Mouse (Mus musculus) intestine, embryonic 14.5 days (tissue): Measurements from ENCODE around the gene Gm10134. TPM values are rescaled to one million over a fixed set of nuclear protein-coding genes. Genes with fewer than 3 reads are reported as not detected.
A peak's percentile ranks its signal among the peaks of the same experiment; 100 is the strongest.

Experiments
- ATAC-seq: fragments of 200-750 bp; cut with Nextera tagmentation; replicated peaks from 2 replicates; pipeline ENCODE4 v1.8.0; 2017; ENCODE audit warnings: low read depth, moderate number of reproducible peaks, moderate TSS enrichment, moderate library complexity; ENCODE audit not compliant: low FRiP score, low TSS enrichment
- DNase-seq: peaks from one replicate; pipeline ENCODE4 v3.0.0-alpha.2; 2018; ENCODE audit warnings: low spot score
- H3K27ac ChIP-seq: fragments of 300-500 bp; sonication (generic); 2 replicates; pipeline ENCODE4 v1.5.1; 2014; ENCODE audit warnings: low read depth, mild to moderate bottlenecking, control low read depth
- H3K27me3 ChIP-seq: fragments of 300-500 bp; sonication (generic); replicated peaks from 2 replicates; pipeline ENCODE4 v1.6.1; 2014; ENCODE audit warnings: low read length, control low read depth; ENCODE audit not compliant: control insufficient read depth, insufficient read depth
- H3K36me3 ChIP-seq: fragments of 300-500 bp; sonication (generic); 2 replicates; pipeline ENCODE4 v1.6.1; 2014; ENCODE audit warnings: low read length, control low read depth; ENCODE audit not compliant: control insufficient read depth, insufficient read depth
- H3K4me1 ChIP-seq: fragments of 300-500 bp; sonication (generic); replicated peaks from 2 replicates; pipeline ENCODE4 v1.6.1; 2014; ENCODE audit warnings: low read length, control low read depth, mixed read lengths; ENCODE audit not compliant: control insufficient read depth, insufficient read depth
- H3K4me2 ChIP-seq: fragments of 300-500 bp; sonication (generic); 2 replicates; pipeline ENCODE4 v1.6.1; 2014; ENCODE audit warnings: low read length
- H3K4me3 ChIP-seq: fragments of 300-500 bp; sonication (generic); 2 replicates; pipeline ENCODE4 v1.5.1; 2014; ENCODE audit warnings: low read depth, low read length, control low read depth, mixed read lengths
- H3K9ac ChIP-seq: fragments of 300-500 bp; sonication (generic); 2 replicates; pipeline ENCODE4 v1.6.1; 2014; ENCODE audit warnings: mild to moderate bottlenecking, low read length
- H3K9me3 ChIP-seq: fragments of 300-500 bp; sonication (generic); 2 replicates; pipeline ENCODE4 v1.6.1; 2016; ENCODE audit warnings: low read length, control low read depth; ENCODE audit not compliant: control insufficient read depth
- WGBS: fragments of 180-500 bp; shearing (Covaris S2); extraction: QIAGEN DNeasy Blood & Tissue Kit; methylation state at CpG from one replicate; pipeline ENCODE4 v1.1.7; 2014; 5-methylcytosine and 5-hydroxymethylcytosine counted together
- polyA plus RNA-seq: library from polyadenylated mRNA; unstranded; fragments of >200 nt; fragmentation: Nextera tagmentation; extraction: Ambion mirVana; gene quantifications from 2 replicates; pipeline ENCODE4 v1.2.1, GENCODE M21; 2014

Gm10134 gene
- polyA plus RNA-seq, 1 experiment from 2014 or later, result 6.4 TPM

GRCm38 (mm10) chr2:28537995-28538816 lies 32.3 kb downstream of the Gm10134 start:
- 78% methylated on average over 8 of the region's 8 CpGs for WGBS
- no peak for ATAC-seq
- H3K36me3 ChIP-seq, result peaks cover 16% of the 10 kb centered on the region
- H3K4me2 ChIP-seq, result no peak overlapping the region
- no peaks in the 10 kb centered on the region for H3K27me3 ChIP-seq
- H3K4me1 ChIP-seq, result peaks cover 64% of the 10 kb centered on the region
- peak overlapping the region; percentile 69 for H3K27ac ChIP-seq
- no peak overlapping the region for H3K9ac ChIP-seq
- H3K9me3 ChIP-seq, result no peaks in the 10 kb centered on the region
- H3K4me3 ChIP-seq, result no peak overlapping the region
- DNase-seq, result no peak

- H3K4me1 ChIP-seq, result peaks cover 62% of the 10 kb centered on the region
- H3K4me2 ChIP-seq, result no peak overlapping the region
- no peak overlapping the region for H3K9ac ChIP-seq
- H3K4me3 ChIP-seq, result no peak overlapping the region
- 75% methylated on average over 1 of the region's 1 CpGs for WGBS
- ATAC-seq, result no peak
- peaks cover 20% of the 10 kb centered on the region for H3K36me3 ChIP-seq
- peak overlapping the region; percentile 69 for H3K27ac ChIP-seq
- no peak for DNase-seq
- H3K27me3 ChIP-seq, result no peaks in the 10 kb centered on the region
- no peaks in the 10 kb centered on the region for H3K9me3 ChIP-seq
Observed at GRCm38 (mm10) chr2:28538817-28539128, 32.9 kb downstream of the Gm10134 start.

DNA sequence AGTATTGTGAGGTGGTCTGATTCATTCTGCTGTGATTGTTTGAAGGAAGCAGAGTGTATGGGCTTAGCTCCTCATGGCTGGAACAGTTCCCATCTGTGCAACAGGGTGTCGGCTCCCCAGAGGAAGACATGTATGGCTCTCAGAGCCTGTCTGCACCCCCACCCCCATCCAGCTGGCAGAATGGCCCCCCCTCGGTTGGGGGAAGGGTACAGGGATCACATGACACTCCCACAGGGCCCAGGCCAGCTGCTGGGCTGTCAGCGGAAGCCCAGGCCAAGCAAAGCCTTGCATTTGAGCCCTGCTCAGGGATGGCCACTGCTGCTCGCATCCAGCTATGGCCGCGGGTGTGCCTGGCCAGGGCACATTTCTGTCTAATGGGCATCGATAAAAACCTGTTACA lies 33.3 kb downstream of the Gm10134 start:
- peak; percentile 38 for ATAC-seq
- Histone ChIP-seq H3K9ac (no peak overlapping the region), H3K4me3 (no peak overlapping the region)

DNA sequence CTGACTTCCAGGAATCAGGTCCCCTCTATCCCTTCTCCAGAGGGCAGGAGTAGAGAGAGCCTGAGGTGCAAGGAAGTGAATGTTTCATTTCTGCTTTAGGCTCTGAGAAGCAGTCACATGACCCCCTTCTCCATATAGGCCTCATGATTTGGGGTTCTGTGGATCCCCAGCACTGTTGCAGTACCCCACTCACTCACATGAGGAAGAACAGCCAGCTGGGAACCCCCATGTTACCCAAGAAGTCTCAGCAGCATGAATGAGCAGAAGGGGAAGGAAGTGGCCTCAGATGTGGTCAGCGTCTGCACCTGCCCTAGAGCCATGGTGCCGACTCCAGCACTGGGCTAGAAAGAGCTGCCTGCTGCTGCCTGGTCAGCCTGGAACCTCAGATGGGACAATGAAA lies 34.1 kb downstream of the Gm10134 start:
- Histone ChIP-seq H3K4me2 (no peak overlapping the region), H3K4me1 (peaks cover 51% of the 10 kb centered on the region), H3K9ac (no peak overlapping the region), H3K36me3 (peaks cover 32% of the 10 kb centered on the region), H3K27me3 (no peaks in the 10 kb centered on the region), H3K4me3 (no peak overlapping the region), H3K27ac (peak overlapping the region; percentile 69; the same call in 1 of the 2 replicates), H3K9me3 (no peaks in the 10 kb centered on the region)
- no peak for DNase-seq
- no peak for ATAC-seq
- 84% methylated on average over 2 of the region's 2 CpGs for WGBS

More for the DNA sequence above, 33.3 kb downstream of the Gm10134 start:
- WGBS, result 44% methylated on average over 7 of the region's 7 CpGs
- Histone ChIP-seq H3K4me2 (no peak overlapping the region), H3K36me3 (peaks cover 24% of the 10 kb centered on the region), H3K27ac (peak overlapping the region; percentile 69), H3K4me1 (peaks cover 57% of the 10 kb centered on the region), H3K27me3 (no peaks in the 10 kb centered on the region), H3K9me3 (no peaks in the 10 kb centered on the region)
- DNase-seq, result peak; percentile 70

- Histone ChIP-seq H3K36me3 (peaks cover 40% of the 10 kb centered on the region), H3K27ac (no peak overlapping the region), H3K9ac (no peak overlapping the region), H3K9me3 (no peaks in the 10 kb centered on the region), H3K4me2 (no peak overlapping the region), H3K4me1 (peaks cover 44% of the 10 kb centered on the region), H3K27me3 (no peaks in the 10 kb centered on the region), H3K4me3 (no peak overlapping the region)
- ATAC-seq (no peak), DNase-seq (no peak)
- WGBS, result 83% methylated on average over 8 of the region's 8 CpGs
Observed at GRCm38 (mm10) chr2:28540587-28541227, 34.8 kb downstream of the Gm10134 start.

DNA sequence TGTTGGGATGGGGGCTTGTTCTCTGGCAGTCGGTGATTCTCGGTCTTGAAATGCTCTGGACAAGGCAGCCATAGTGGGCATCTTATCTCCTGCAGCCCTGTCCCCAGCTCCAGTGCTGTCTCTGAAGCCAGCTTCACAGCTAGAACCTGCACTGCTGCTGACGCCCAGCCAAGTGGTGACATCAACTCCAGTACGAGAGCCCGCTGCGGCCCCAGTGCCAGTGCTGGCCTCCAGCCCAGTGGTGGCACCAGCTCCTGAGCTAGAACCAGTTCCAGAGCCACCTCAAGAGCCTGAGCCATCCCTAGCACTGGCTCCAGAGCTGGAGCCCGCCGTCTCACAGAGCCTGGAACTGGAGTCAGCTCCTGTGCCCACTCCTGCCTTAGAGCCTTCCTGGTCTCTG lies 38.0 kb downstream of the Gm10134 start:
- Histone ChIP-seq H3K36me3 (peaks cover 61% of the 10 kb centered on the region), H3K27me3 (no peaks in the 10 kb centered on the region)

GRCm38 (mm10) chr2:28545976-28546375 lies 40.1 kb downstream of the Gm10134 start:
- no peak overlapping the region for H3K9ac ChIP-seq
- no peak for DNase-seq
- H3K4me1 ChIP-seq, result no peaks in the 10 kb centered on the region
- no peaks in the 10 kb centered on the region for H3K9me3 ChIP-seq
- H3K4me3 ChIP-seq, result no peak overlapping the region
- H3K27me3 ChIP-seq, result no peaks in the 10 kb centered on the region
- no peak overlapping the region for H3K27ac ChIP-seq
- peaks cover 82% of the 10 kb centered on the region for H3K36me3 ChIP-seq
- no peak for ATAC-seq
- no peak overlapping the region for H3K4me2 ChIP-seq

More for the DNA sequence above, 38.0 kb downstream of the Gm10134 start:
- Histone ChIP-seq H3K4me3 (no peak overlapping the region), H3K9ac (no peak overlapping the region), H3K9me3 (no peaks in the 10 kb centered on the region), H3K27ac (no peak overlapping the region), H3K4me2 (no peak overlapping the region), H3K4me1 (peaks cover 14% of the 10 kb centered on the region)
- ATAC-seq (no peak), DNase-seq (no peak)
- WGBS, result 90% methylated on average over 8 of the region's 8 CpGs

- 81% methylated on average over 6 of the region's 6 CpGs for WGBS
- Histone ChIP-seq H3K27me3 (no peaks in the 10 kb centered on the region), H3K4me1 (no peaks in the 10 kb centered on the region), H3K27ac (no peak overlapping the region), H3K9me3 (no peaks in the 10 kb centered on the region), H3K4me3 (no peak overlapping the region), H3K9ac (no peak overlapping the region), H3K36me3 (peaks cover 87% of the 10 kb centered on the region), H3K4me2 (no peak overlapping the region)
- ATAC-seq (no peak), DNase-seq (no peak)
Observed at GRCm38 (mm10) chr2:28546560-28546959, 40.7 kb downstream of the Gm10134 start.
